Mouse (Mus musculus) monocyte, adult 5-6 weeks (primary cell): ENCODE data around the gene Timm50. TPM values are rescaled to one million over a fixed set of nuclear protein-coding genes. Genes with fewer than 3 reads are reported as not detected.

ENCODE experiments used
- ATAC-seq: fragments of 153-309, 156-312 bp; replicated peaks from 2 replicates; pipeline ENCODE4 v1.8.0; 2017; ENCODE audit warnings: mild to moderate bottlenecking; ENCODE audit not compliant: low TSS enrichment, insufficient number of reproducible peaks, severe bottlenecking, poor library complexity, low FRiP score
- total RNA-seq: library from RNA; stranded (forward); fragments of 200-1000, 200-491, 200-594 nt; gene quantifications from 3 replicates; pipeline ENCODE4 v1.2.3, GENCODE M21; 2017

Gene Timm50
- total RNA-seq, 1 experiment from 2014 or later, result 37.0 TPM

- ATAC-seq, result peak; percentile 91
Observed at GRCm38 (mm10) chr7:28277615-28278278, 34.1 kb downstream of the Timm50 start, which contains the start of gene Eid2b. TSS of gene Eid2b (plus strand) at chr7:28277739.

DNA sequence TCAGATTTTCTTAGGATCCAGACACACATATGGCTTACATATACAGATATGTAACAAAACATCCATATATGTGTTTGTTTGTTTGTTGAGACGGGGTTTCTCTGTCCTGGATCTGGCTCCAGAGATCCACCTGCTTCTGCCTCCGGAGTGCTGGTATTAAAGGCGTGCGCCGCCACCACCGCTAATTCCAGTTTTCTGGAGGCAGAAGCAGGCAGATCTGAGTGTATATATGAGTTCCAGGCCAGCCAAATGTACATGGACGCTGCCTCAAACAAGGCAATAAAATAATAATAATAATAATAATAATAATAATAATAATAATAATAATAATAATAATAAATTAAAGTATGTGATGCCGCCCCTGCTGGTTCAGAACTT lies 34.6 kb downstream of the Timm50 start:
- ATAC-seq, result no peak

- no peak for ATAC-seq
Observed at GRCm38 (mm10) chr7:28271761-28272160, 40.1 kb downstream of the Timm50 start.

GRCm38 (mm10) chr7:28269355-28269754 lies 42.5 kb downstream of the Timm50 start:
- ATAC-seq, result no peak

DNA sequence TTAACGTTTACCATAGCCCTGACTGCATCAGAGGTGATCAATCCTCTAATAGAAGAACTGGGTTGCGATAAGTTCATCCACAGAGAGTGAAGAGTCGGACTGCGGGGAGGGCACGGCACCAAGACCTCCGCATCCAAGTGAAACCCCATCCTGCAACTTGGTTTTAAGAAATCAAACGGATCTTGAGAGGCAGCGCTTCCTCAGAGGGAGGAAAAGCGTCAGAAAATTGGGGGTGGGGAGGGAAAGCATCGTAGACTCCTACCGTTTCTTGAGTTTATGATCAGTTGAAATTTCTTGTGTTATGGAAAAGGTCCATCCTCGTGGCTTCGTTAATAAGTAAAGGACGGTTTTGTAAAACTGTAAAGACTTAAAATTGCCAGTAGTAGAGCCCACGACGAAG lies 43.3 kb downstream of the Timm50 start:
- no peak for ATAC-seq

DNA sequence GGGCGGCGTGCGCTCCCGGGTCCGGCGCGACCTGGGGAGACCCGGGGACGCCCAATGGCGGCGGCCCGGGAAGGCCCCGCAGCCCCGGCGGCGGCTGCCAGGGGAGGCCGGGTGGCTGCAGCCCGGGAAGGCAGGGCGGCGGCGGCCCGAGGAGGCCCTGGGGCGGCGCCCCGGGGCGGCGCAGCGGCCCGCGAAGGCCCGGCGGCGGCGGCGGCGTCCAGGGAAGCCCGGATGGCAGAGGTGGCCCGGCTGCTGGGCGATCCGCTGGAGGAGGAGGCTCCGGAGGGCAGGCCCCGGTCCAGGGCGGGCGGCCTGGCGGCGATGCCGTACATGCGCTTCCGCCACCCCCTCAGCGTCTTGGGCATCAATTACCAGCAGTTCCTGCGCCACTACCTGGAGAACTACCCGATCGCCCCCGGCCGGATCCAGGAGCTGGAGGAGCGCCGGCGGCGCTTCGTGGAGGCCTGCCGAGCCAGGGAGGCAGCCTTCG lies 43.8 kb downstream of the Timm50 start:
- ATAC-seq, result no peak

- no peak for ATAC-seq
Observed at GRCm38 (mm10) chr7:28267129-28268041, 44.5 kb downstream of the Timm50 start, which contains the start of gene Eid2. TSS of gene Eid2 (plus strand) at chr7:28267881.

DNA sequence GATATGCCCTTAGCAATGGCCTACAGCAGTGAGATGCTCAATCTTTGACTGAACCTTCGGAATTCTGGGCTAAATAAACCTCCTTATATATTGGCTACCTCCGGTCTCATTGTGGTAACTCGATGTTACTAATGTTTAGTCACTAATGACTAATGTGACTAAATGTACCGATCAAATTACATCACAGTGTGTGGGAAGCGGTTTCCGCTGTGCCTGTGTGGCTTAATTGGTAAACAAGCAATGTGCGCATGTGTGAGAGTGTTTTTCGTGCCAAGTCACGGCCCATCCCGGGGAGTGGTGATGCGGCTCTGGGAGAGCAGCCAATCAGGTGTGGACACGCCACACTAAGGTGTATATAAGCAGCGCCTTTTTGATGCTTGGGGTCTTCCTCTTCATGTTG lies 46.5 kb downstream of the Timm50 start:
- ATAC-seq, result no peak

GRCm38 (mm10) chr7:28263786-28264185 lies 48.1 kb downstream of the Timm50 start:
- 0 out of 2 replicates have a peak, but pooled peaks have one; percentile 35 for ATAC-seq

DNA sequence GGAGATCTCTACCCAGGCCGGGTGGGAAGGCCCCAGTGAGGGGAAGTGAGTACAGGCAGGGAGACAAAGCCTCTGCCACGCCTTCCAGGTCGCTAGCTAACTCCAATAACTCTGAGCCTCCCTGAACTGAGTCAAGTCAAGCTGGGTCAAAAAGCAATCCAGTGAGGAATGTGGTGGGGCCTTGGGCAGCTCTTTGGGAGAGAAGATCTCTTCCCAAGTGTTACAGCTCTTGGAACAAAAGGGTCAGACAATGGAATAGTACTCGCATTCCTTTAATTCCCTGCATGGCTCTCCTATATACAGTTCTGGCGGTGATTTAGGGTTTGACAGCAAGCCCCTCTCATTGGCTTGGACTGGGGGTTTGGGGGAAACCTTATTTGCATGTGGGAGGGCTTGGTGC lies 49.0 kb downstream of the Timm50 start:
- ATAC-seq, result no peak

Other genes starting within 250 kb of the Timm50 start
- not detected in 3 replicates for gene Fcgbp, start 240.8 kb downstream of the Timm50 start, total RNA-seq
- gene 9530053A07Rik, start 182.6 kb downstream of the Timm50 start, total RNA-seq, result not detected in 3 replicates
- 53.4 to 77.1 TPM (median 61.5 TPM) in 3 replicates for gene Fbl, start 142.4 kb downstream of the Timm50 start, total RNA-seq
- 2.9 to 5.9 TPM (median 3.4 TPM) in 3 replicates for gene Dyrk1b, start 132.6 kb downstream of the Timm50 start, total RNA-seq
- gene Eid2, start 44.2 kb downstream of the Timm50 start, total RNA-seq, result 0.29 to 0.39 TPM in 2 of 3 replicates, not detected in the other
- gene Eid2b, start 34.3 kb downstream of the Timm50 start, total RNA-seq, result 6.0 to 10.2 TPM (median 7.5 TPM) in 3 replicates
- not detected in 3 replicates for gene Selenov, start 20.9 kb downstream of the Timm50 start, total RNA-seq
- not detected in 3 replicates for gene Dll3, start 9.8 kb downstream of the Timm50 start, total RNA-seq
- 118 to 138 TPM (median 122 TPM) in 3 replicates for gene Supt5, start 26.7 kb upstream of the Timm50 start, total RNA-seq
- 691 to 731 TPM (median 723 TPM) in 3 replicates for gene Rps16, start 38.6 kb upstream of the Timm50 start, total RNA-seq
- gene Plekhg2, start 60.5 kb upstream of the Timm50 start, total RNA-seq, result 8.4 to 13.1 TPM (median 12.7 TPM) in 3 replicates
- 140 to 403 TPM (median 154 TPM) in 3 replicates for gene Zfp36, start 68.2 kb upstream of the Timm50 start, total RNA-seq
- gene Med29, start 80.6 kb upstream of the Timm50 start, total RNA-seq, result 6.9 to 12.3 TPM (median 12.0 TPM) in 3 replicates
- 162 to 264 TPM (median 189 TPM) in 3 replicates for gene Paf1, start 80.9 kb upstream of the Timm50 start, total RNA-seq
- 496 to 674 TPM (median 637 TPM) in 3 replicates for gene Gmfg, start 125.4 kb upstream of the Timm50 start, total RNA-seq
- 0.78 to 1.3 TPM in 2 of 3 replicates, not detected in the other for gene Lrfn1, start 139.9 kb upstream of the Timm50 start, total RNA-seq
- not detected in 3 replicates for gene Ifnl2, start 198.4 kb upstream of the Timm50 start, total RNA-seq
- gene Ifnl3, start 210.8 kb upstream of the Timm50 start, total RNA-seq, result not detected in 3 replicates
- not detected in 3 replicates for gene Sycn, start 228.8 kb upstream of the Timm50 start, total RNA-seq
- not detected in 3 replicates for gene Nccrp1, start 235.2 kb upstream of the Timm50 start, total RNA-seq